ENCODE assay signal across 8 mouse cellular contexts in genomic region chr13:22035267-22036148, GRCm38 (mm10). TPM values are rescaled to one million over a fixed set of nuclear protein-coding genes. Genes with fewer than 3 reads are reported as not detected.
DNase-seq lines count a peak whose midpoint lies in the region; ATAC-seq and TF ChIP-seq lines count a peak whose summit lies in the region.
"Not testable (repeated sequence)": the region's sequence is repeated elsewhere in the genome, so short reads cannot be mapped to it uniquely, and the experiment has no call there.

TSS of gene Hist1h2ah (minus strand) at chr13:22035568.
TSS of gene Hist1h2bk (plus strand) at chr13:22035870.

- H3K27me3 ChIP-seq in forebrain, postnatal 0 days (ENCODE audit: insufficient read depth, low read length); neural tube, embryonic 15.5 days (replicated peaks): not testable (repeated sequence)

- H3K4me1 ChIP-seq in forebrain, postnatal 0 days (ENCODE audit: insufficient read depth): peaks cover 14% of the 10 kb centered on the region
- not testable (repeated sequence) for H3K4me1 ChIP-seq in lung, adult 2 months (ENCODE audit: control insufficient read depth, insufficient read depth, low read length)
- H3K4me1 ChIP-seq in neural tube, embryonic 15.5 days: peaks cover 18% of the 10 kb centered on the region

- ATAC-seq in forebrain, postnatal 0 days: peak; percentile 99
- ATAC-seq in neural tube, embryonic 15.5 days (ENCODE audit: low FRiP score): peak; percentile 98

- peak within 1 kb of the TSS; percentile 40 for H3K4me3 ChIP-seq in forebrain, postnatal 0 days (ENCODE audit: low read depth, low read length)
- H3K4me3 ChIP-seq in layer of hippocampus, adult 2 months: peak within 1 kb of the TSS; percentile 51
- H3K4me3 ChIP-seq in lung, adult 2 months (replicated peaks; ENCODE audit: extremely low read depth, low read depth, low read length): peak within 1 kb of the TSS; percentile 60
- peak within 1 kb of the TSS; percentile 40 for H3K4me3 ChIP-seq in neural tube, embryonic 15.5 days (replicated peaks)

- not testable (repeated sequence) for H3K9me3 ChIP-seq in forebrain, postnatal 0 days (ENCODE audit: low read length); neural tube, embryonic 15.5 days (replicated peaks)

- peak within 1 kb of the TSS; percentile 28 for H3K9ac ChIP-seq in forebrain, postnatal 0 days
- peak within 1 kb of the TSS; percentile 44 for H3K9ac ChIP-seq in neural tube, embryonic 15.5 days (replicated peaks)

- peak; percentile 99 for DNase-seq in MEL-GATA-1-ER (ENCODE audit: extremely low read depth, low read depth)
- DNase-seq in cerebellum, adult 8-10 months: peak; percentile 73
- DNase-seq in forebrain, postnatal 0 days: peak; percentile 95
- DNase-seq in heart, postnatal 4 days: peak; percentile 85
- peak; percentile 79 to 92 for DNase-seq in layer of hippocampus, adult 2 months (ENCODE audit: low spot score in 2 of 2)
- DNase-seq in lung, adult 2 months: peak; percentile 60
- peak; percentile 77 for DNase-seq in testis, postnatal 10 days (ENCODE audit: low spot score)

- H3K36me3 ChIP-seq in forebrain, postnatal 0 days (ENCODE audit: insufficient read depth); neural tube, embryonic 15.5 days: not testable (repeated sequence)

- peak within 1 kb of the TSS; percentile 56 for H3K4me2 ChIP-seq in forebrain, postnatal 0 days (ENCODE audit: low read depth)
- peak within 1 kb of the TSS; percentile 70 for H3K4me2 ChIP-seq in neural tube, embryonic 15.5 days

- H3K27ac ChIP-seq in forebrain, postnatal 0 days (ENCODE audit: low read depth, low read length); layer of hippocampus, adult 2 months: not testable (repeated sequence)
- peak within 1 kb of the TSS; percentile 63; the same call in 1 of the 2 replicates for H3K27ac ChIP-seq in neural tube, embryonic 15.5 days (replicated peaks)

- WGBS in forebrain, postnatal 0 days: under 1% methylated on average over 23 of the region's 69 CpGs
- WGBS in lung, adult 2 months: under 1% methylated on average over 33 of the region's 69 CpGs
- under 1% methylated on average over 22 of the region's 69 CpGs for WGBS in neural tube, embryonic 15.5 days

- TF ChIP-seq CTCF in forebrain, postnatal 0 days (IDR thresholded peaks at IDR 0.05; ENCODE audit: low read depth); layer of hippocampus, adult 2 months (conservative IDR thresholded peaks at IDR 0.05); lung, adult 2 months (IDR thresholded peaks at IDR 0.05; ENCODE audit: insufficient read depth, low read length): not testable (repeated sequence)

- not testable (repeated sequence) for TF ChIP-seq POLR2A in lung, adult 2 months (IDR thresholded peaks at IDR 0.05; ENCODE audit: borderline replicate concordance, extremely low read depth, low read depth, low read length)

RNA-seq across cellular contexts. Expression of gene Hist1h2ah, which starts in this region (rescaled TPM):
- total RNA-seq in forebrain, postnatal 0 days (2014; rRNA removed): 9.2 and 47.2 TPM in 2 replicates
- 1.6 and 1.9 TPM in 2 replicates for polyA plus RNA-seq in forebrain, postnatal 0 days (2015; fragmentation: Nextera tagmentation; extraction: Ambion mirVana)
- 100 to 1,000 TPM; 504 to 579 TPM for total RNA-seq in heart, postnatal 4 days (2021)
- total RNA-seq in layer of hippocampus, adult 2 months (2021): 10 to 100 TPM; 12.5 to 17.0 TPM
- polyA plus RNA-seq in lung, adult 2 months (2012; rRNA removed): 0.87 and 1.8 TPM in 2 replicates
- 4.5 TPM in 1 of 2 replicates, not detected in the other for polyA plus RNA-seq in neural tube, embryonic 15.5 days (2015; fragmentation: Nextera tagmentation; extraction: Ambion mirVana)

RNA-seq across cellular contexts. Expression of gene Hist1h2bk, which starts in this region (rescaled TPM):
- total RNA-seq in forebrain, postnatal 0 days (2014; rRNA removed): 233 and 262 TPM in 2 replicates
- polyA plus RNA-seq in forebrain, postnatal 0 days (2015; fragmentation: Nextera tagmentation; extraction: Ambion mirVana): 0.40 TPM in 1 of 2 replicates, not detected in the other
- total RNA-seq in heart, postnatal 4 days (2021): 100 to 1,000 TPM; 416 to 424 TPM
- 10 to 100 TPM; 23.5 to 24.4 TPM for total RNA-seq in layer of hippocampus, adult 2 months (2021)
- polyA plus RNA-seq in lung, adult 2 months (2012; rRNA removed): 0.74 and 3.1 TPM in 2 replicates
- polyA plus RNA-seq in neural tube, embryonic 15.5 days (2015; fragmentation: Nextera tagmentation; extraction: Ambion mirVana): 0.97 and 2.2 TPM in 2 replicates

Comparison
In these comparisons a context has a peak if more than half of its experiments do, and no peak if none do; other contexts are left out.
1. RNA of gene Hist1h2ah (total RNA-seq): 504 to 579 TPM in heart, postnatal 4 days; 9.2 to 47.2 TPM in forebrain, postnatal 0 days and 12.5 to 17.0 TPM in layer of hippocampus, adult 2 months; every median in the first group is over 10 times any median in the second.
2. Peak in every context shown above with its lines, with median percentiles within 50 percentile points of each other: DNase-seq and H3K4me3 ChIP-seq.